ENCODE assay signal across 10 mouse cellular contexts in genomic region chr11:85844971-85845370, GRCm38 (mm10). TPM values are rescaled to one million over a fixed set of nuclear protein-coding genes. Genes with fewer than 3 reads are reported as not detected.
A peak's percentile ranks its signal among the peaks of the same experiment; 100 is the strongest.
DNase-seq lines count a peak whose midpoint lies in the region; ATAC-seq lines count a peak whose summit lies in the region.
"Had no signal": no experiment of that assay in that cellular context is flagged by ENCODE, and none has a peak within 500 bp of the region (broad histone marks: within the 10 kb centered on the region; RNA-seq: fewer than 3 reads in every experiment).

No protein-coding gene starts in this region.

- H3K4me1 ChIP-seq in heart, embryonic 10.5 days = peaks cover 50% of the 10 kb centered on the region
- peaks cover 38% of the 10 kb centered on the region for H3K4me1 ChIP-seq in limb, embryonic 12.5 days (replicated peaks)

- DNase-seq in heart, embryonic 10.5 days (ENCODE audit: low spot score) = no peak
- no peak for DNase-seq in heart, adult 8-10 months (ENCODE audit: low spot score)
- peak; percentile 41 for DNase-seq in urinary bladder, adult 2 months (ENCODE audit: low spot score)
- no peak for DNase-seq in urinary bladder, postnatal 14 days (ENCODE audit: low spot score)
- no peak for DNase-seq in retina, embryonic 14.5 days (ENCODE audit: low spot score)
- no peak for DNase-seq in layer of hippocampus, adult 18-20 months (ENCODE audit: low spot score in 2 of 2)
- DNase-seq in left cerebral cortex, adult 8-10 months (ENCODE audit: low spot score in 2 of 2) = no peak

- no peak overlapping the region for H3K9ac ChIP-seq in limb, embryonic 12.5 days (replicated peaks)

- no peaks in the 10 kb centered on the region for H3K9me3 ChIP-seq in heart, embryonic 10.5 days
- no peaks in the 10 kb centered on the region for H3K9me3 ChIP-seq in limb, embryonic 12.5 days

- peak overlapping the region; percentile 72 for H3K4me3 ChIP-seq in heart, embryonic 10.5 days
- peak overlapping the region; percentile 51 for H3K4me3 ChIP-seq in limb, embryonic 12.5 days (replicated peaks)

- no peak overlapping the region; the same call in 1 of the 2 replicates for H3K27ac ChIP-seq in heart, embryonic 10.5 days
- no peak overlapping the region for H3K27ac ChIP-seq in limb, embryonic 12.5 days

- peaks cover 71% of the 10 kb centered on the region for H3K27me3 ChIP-seq in heart, embryonic 10.5 days (ENCODE audit: insufficient read depth, poor library complexity, severe bottlenecking)
- H3K27me3 ChIP-seq in limb, embryonic 12.5 days = peaks cover 47% of the 10 kb centered on the region

- H3K4me2 ChIP-seq in limb, embryonic 12.5 days = peak overlapping the region; percentile 83

- peaks cover 4% of the 10 kb centered on the region; the same call in 1 of the 2 replicates for H3K36me3 ChIP-seq in heart, embryonic 10.5 days
- H3K36me3 ChIP-seq in limb, embryonic 12.5 days = peaks cover 5% of the 10 kb centered on the region; the same call in 1 of the 2 replicates

- no peak for ATAC-seq in limb, embryonic 12.5 days (ENCODE audit: insufficient number of reproducible peaks, insufficient read depth, low FRiP score, low TSS enrichment, low read depth)

- 26% methylated on average over 5 of the region's 5 CpGs for WGBS in heart, embryonic 10.5 days
- 42% methylated on average over 5 of the region's 5 CpGs for WGBS in limb, embryonic 12.5 days

RNA-seq across cellular contexts. Expression of gene Gm11444, which starts 5.2 kb away (rescaled TPM):
- polyA plus RNA-seq in heart, embryonic 10.5 days (2016; fragmentation: Nextera tagmentation; extraction: Ambion mirVana) = not detected in 2 replicates
- not detected for total RNA-seq in heart, adult 8-10 months (2022)
- not detected in 2 replicates for polyA plus RNA-seq in urinary bladder, adult 2 months (2012; rRNA removed)
- polyA plus RNA-seq in limb, embryonic 12.5 days (2016; fragmentation: Nextera tagmentation; extraction: Ambion mirVana) = not detected in 2 replicates
- total RNA-seq in layer of hippocampus, adult 18-20 months (2021) = not detected
- total RNA-seq in left cerebral cortex, adult 8-10 months (2022) = not detected
- total RNA-seq: adrenal gland, postnatal 10 days; layer of hippocampus, postnatal 10 days had no signal

RNA-seq across cellular contexts. Expression of gene Tbx2, which starts 12.6 kb away (rescaled TPM):
- 2.5 and 7.6 TPM in 2 replicates for polyA plus RNA-seq in heart, embryonic 10.5 days (2016; fragmentation: Nextera tagmentation; extraction: Ambion mirVana)
- total RNA-seq in heart, adult 8-10 months (2022) = 1 to 10 TPM; 4.1 to 6.6 (median 4.7) TPM
- 130 and 133 TPM in 2 replicates for polyA plus RNA-seq in urinary bladder, adult 2 months (2012; rRNA removed)
- 7.9 and 10.0 TPM in 2 replicates for polyA plus RNA-seq in limb, embryonic 12.5 days (2016; fragmentation: Nextera tagmentation; extraction: Ambion mirVana)
- 1 to 10 TPM; 1.2 to 1.3 TPM for total RNA-seq in layer of hippocampus, adult 18-20 months (2021)
- total RNA-seq in left cerebral cortex, adult 8-10 months (2022) = 1 to 10 TPM; 1.8 to 2.3 (median 2.0) TPM

RNA-seq across cellular contexts. Expression of gene Tbx4, which starts 41.3 kb away (rescaled TPM):
- 0.80 and 4.1 TPM in 2 replicates for polyA plus RNA-seq in heart, embryonic 10.5 days (2016; fragmentation: Nextera tagmentation; extraction: Ambion mirVana)
- not detected for total RNA-seq in heart, adult 8-10 months (2022)
- 17.1 and 23.1 TPM in 2 replicates for polyA plus RNA-seq in urinary bladder, adult 2 months (2012; rRNA removed)
- 39.2 and 44.0 TPM in 2 replicates for polyA plus RNA-seq in limb, embryonic 12.5 days (2016; fragmentation: Nextera tagmentation; extraction: Ambion mirVana)
- total RNA-seq in layer of hippocampus, adult 18-20 months (2021) = under 1 TPM in 1 of 2 experiments, not detected in 1; 0.18 TPM
- total RNA-seq in left cerebral cortex, adult 8-10 months (2022) = under 1 TPM in 3 of 4 experiments, not detected in 1; 0.13 to 0.33 (median 0.21) TPM
